Mouse (Mus musculus) neutrophil, adult 5-6 weeks (primary cell): Measurements from ENCODE around the gene Btbd16. TPM values are rescaled to one million over a fixed set of nuclear protein-coding genes. Genes with fewer than 3 reads are reported as not detected.

Source experiments
- ATAC-seq: fragments of 151-379, 151-347 bp; 2 replicates; pipeline ENCODE4 v1.8.0; 2017; ENCODE audit warnings: mild to moderate bottlenecking, moderate TSS enrichment; ENCODE audit not compliant: insufficient number of reproducible peaks, poor library complexity, low FRiP score, severe bottlenecking; ENCODE audit errors: extremely low read depth
- total RNA-seq: library from RNA; stranded (forward); fragments of 200-1000 nt; gene quantifications from 2 replicates; pipeline ENCODE4 v1.2.3, GENCODE M21; 2017

Btbd16 gene
- total RNA-seq = not detected in 2 replicates

- no peak for ATAC-seq
Measured at GRCm38 (mm10) chr7:130773914-130774630, at the start of gene Btbd16. Gene Btbd16, plus strand, starts transcription at chr7:130774069.

GRCm38 (mm10) chr7:130726185-130726584 lies 47.7 kb upstream of the Btbd16 start:
- ATAC-seq = no peak

- no peak for ATAC-seq
Measured at GRCm38 (mm10) chr7:130726724-130727422, 47.0 kb upstream of the Btbd16 start.

- ATAC-seq = no peak
Measured at GRCm38 (mm10) chr7:130727560-130727959, 46.3 kb upstream of the Btbd16 start.

- no peak for ATAC-seq
Measured at GRCm38 (mm10) chr7:130731792-130732191, 42.1 kb upstream of the Btbd16 start.

GRCm38 (mm10) chr7:130732908-130733307 lies 41.0 kb upstream of the Btbd16 start:
- no peak for ATAC-seq

- no peak for ATAC-seq
Measured at GRCm38 (mm10) chr7:130733423-130733822, 40.4 kb upstream of the Btbd16 start.

- no peak for ATAC-seq
Measured at GRCm38 (mm10) chr7:130734195-130734787, 39.6 kb upstream of the Btbd16 start.

GRCm38 (mm10) chr7:130741099-130741498 lies 32.8 kb upstream of the Btbd16 start:
- no peak for ATAC-seq

- ATAC-seq = no peak
Measured at GRCm38 (mm10) chr7:130743239-130744025, 30.4 kb upstream of the Btbd16 start.

- ATAC-seq = no peak
Measured at GRCm38 (mm10) chr7:130749165-130749564, 24.7 kb upstream of the Btbd16 start.

- ATAC-seq = no peak
Measured at GRCm38 (mm10) chr7:130750752-130751490, 22.9 kb upstream of the Btbd16 start.

- ATAC-seq = no peak
Measured at GRCm38 (mm10) chr7:130751678-130752077, 22.2 kb upstream of the Btbd16 start.

GRCm38 (mm10) chr7:130754790-130755189 lies 19.1 kb upstream of the Btbd16 start:
- no peak for ATAC-seq

GRCm38 (mm10) chr7:130756343-130756835 lies 17.5 kb upstream of the Btbd16 start:
- ATAC-seq = no peak

- no peak for ATAC-seq
Measured at GRCm38 (mm10) chr7:130757326-130757865, 16.5 kb upstream of the Btbd16 start.

GRCm38 (mm10) chr7:130762071-130762897 lies 11.6 kb upstream of the Btbd16 start:
- peak; percentile 38; the same call in 1 of the 2 replicates for ATAC-seq
